Mouse (Mus musculus): ENCODE measurements around the gene Dgka. TPM values are rescaled to one million over a fixed set of nuclear protein-coding genes. Genes with fewer than 3 reads are reported as not detected.
A peak's percentile ranks its signal among the peaks of the same experiment; 100 is the strongest.
"Not testable (repeated sequence)": the region's sequence is repeated elsewhere in the genome, so short reads cannot be mapped to it uniquely, and the experiment has no call there.

Dgka gene
- total RNA-seq, 2 experiments from 2014 or later = 8.0 to 8.3 TPM

- DNase-seq = no peak
Measured at GRCm38 (mm10) chr10:128737435-128737834, 7.2 kb downstream of the Dgka start.

DNA sequence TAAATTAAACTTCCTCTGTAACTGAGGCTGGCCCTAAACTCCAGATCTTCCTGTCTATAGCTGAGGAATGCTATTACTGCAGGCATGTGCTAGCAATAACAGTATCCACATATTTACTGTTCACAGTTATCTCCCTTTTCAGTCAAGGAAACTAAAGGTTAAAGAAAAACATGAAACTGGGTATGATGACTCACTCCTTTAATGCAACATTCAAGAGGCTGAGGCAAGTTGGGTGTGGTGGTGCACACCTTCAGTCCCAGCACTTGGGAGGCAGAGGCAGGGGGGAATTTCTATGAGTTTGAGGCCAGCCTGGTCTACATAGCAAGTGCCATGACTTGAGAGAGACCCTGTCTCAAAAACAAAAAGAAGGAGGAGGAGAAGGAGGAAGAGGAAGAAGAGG is 12.7 kb downstream of the Dgka start:
- no peak for DNase-seq

DNA sequence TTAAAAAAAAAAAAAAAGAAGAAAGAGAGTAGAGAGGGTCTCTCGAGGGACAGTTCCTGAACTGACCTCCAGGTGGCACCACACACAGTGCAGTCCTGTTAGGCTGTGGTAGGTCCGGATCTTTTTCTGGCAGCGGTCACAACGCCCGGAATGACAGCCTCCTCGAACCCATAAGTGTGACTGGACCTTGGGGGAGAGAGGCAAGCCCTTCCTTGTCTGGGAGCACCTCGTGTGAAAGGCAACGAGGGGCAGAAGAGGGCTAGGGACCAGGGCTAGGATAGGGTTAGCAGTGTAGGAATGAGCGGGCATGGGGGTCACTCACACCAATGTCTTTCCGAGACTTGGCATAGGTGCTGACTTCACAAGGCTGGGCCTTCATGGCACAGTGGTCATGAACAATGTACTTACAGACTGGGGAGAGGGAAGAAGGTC is 13.6 kb downstream of the Dgka start:
- DNase-seq = peak; percentile 30

GRCm38 (mm10) chr10:128728059-128728458 is 16.6 kb downstream of the Dgka start:
- no peak for DNase-seq

DNA sequence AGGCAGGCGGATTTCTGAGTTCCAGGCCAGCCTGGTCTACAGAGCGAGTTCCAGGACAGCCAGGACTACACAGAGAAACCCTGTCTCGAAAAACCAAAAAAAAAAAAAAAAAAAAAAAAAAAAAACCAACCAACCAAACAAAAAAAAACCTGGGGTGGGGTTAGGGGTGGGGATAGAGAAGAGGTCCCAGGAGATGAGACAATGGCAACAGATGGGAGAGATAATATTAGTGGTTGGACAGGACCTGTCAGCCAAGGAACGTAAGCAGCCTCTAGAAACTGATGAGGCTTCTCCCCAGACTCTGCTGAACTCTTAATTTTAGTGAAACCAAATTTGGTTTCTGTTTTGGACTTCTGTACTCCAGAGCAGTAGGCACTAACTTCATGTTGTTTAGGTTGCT is 19.2 kb downstream of the Dgka start:
- not testable (repeated sequence) for DNase-seq

GRCm38 (mm10) chr10:128715559-128716537 is 28.8 kb downstream of the Dgka start:
- no peak for DNase-seq

- DNase-seq = not testable (repeated sequence)
Measured at GRCm38 (mm10) chr10:128711318-128711717, 33.3 kb downstream of the Dgka start.

DNA sequence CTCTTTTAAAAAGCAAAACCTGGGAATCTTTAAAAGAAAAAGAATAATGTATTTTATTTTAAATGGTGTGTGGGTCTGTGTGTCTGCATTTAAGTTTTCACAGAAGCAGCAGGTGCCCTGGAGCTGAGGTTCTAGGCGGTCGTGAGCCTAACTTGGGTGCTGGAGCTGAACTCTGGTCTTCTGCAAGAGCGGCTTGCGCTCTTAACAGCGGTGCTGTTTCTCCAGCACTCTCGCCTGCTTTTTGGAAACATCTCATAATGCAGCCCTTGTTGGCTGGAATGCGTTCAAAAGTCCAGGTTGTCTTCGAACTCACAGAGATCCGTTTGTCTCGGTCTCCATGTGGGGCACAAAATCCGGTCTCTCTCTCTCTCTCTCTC is 39.4 kb downstream of the Dgka start:
- DNase-seq = no peak

DNA sequence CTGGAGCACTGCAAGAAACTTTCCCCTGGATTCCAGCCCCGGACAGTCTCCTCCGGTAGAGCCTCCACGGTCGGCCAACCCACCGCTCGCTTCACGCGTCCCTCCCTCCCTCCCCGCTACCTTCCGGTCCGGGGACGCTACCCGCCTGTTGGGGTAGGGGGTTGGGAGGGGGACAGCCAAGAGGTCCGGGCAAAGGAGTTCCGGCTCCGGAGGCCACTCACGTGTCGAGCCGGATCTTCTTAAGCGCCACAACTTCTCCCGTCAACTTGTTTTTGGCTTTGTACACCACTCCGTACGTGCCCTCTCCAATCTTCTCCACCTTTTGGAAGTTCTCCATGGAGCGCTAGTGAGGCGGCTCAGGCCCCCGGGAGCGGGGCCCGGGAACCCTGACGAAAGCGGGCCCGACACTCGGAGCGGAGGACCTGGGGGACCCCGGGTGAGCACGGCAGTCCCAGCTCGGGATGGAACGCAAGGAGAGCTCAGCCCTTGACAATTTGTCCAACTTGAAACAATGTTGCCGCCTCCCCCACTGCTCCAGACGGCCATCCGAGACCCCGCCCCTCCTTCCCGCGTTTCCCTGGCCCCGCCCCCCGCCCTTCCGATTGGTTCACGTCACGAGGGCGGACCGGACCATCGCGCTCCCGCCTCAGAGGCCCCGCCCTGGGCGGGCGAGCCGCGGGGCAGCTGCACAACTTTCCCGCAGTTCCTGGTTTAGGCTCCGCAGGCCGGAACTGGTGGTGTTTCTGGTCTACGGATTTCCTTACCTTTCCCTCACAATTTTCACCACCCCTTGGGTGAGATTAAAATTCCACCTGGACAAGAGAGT is 40.0 kb downstream of the Dgka start, which contains the start of gene Cdk2:
TSS of gene Cdk2 (minus strand) at position 541 of the 826 bp plus-strand sequence.
- peak; percentile 94 for DNase-seq

DNA sequence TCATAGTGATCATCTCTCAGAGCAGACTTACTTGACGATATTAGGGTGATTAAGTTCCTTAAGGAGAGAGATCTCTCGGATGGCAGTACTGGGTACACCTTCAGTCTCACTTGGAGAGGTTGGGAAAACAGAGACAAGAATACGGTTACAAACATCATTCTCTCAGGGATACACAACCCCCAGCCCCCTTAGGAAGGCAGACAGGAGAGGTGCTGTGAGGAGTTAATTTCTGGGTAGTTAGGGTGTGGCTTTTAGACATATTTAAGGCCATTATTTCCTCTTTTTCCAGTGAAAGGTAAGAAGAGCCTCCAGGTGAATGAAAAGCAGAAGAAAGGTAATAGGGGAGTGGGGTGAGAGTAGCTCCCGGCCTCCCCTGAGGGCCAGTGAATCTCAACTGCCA is 40.8 kb downstream of the Dgka start, which contains the start of gene Pmel:
TSS of gene Pmel (plus strand) at position 301 of the 400 bp plus-strand sequence.
- no peak for DNase-seq

- no peak for DNase-seq
Measured at GRCm38 (mm10) chr10:128702328-128703007, 42.2 kb downstream of the Dgka start.

- DNase-seq = no peak
Measured at GRCm38 (mm10) chr10:128700712-128701111, 43.9 kb downstream of the Dgka start.

DNA sequence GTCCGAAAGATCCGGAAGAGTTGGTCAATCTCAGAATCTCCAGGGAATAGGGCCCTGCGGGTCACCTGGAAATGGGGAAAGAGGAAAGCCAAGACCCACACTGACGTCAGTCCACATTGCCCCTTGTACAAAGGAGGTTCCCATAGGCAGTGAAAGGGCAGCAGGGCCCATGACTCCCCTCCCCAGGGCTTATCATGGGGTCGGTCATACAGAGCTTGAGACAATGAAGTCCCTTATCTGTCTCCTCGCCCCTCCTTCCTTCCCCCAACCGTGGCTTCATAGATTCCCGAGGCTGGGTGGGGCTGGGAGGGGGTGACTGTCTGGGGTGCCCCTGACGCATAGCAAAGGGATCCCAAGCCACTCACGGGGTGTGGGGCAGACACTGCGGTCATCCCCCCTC is 45.0 kb downstream of the Dgka start:
- DNase-seq = no peak

DNA sequence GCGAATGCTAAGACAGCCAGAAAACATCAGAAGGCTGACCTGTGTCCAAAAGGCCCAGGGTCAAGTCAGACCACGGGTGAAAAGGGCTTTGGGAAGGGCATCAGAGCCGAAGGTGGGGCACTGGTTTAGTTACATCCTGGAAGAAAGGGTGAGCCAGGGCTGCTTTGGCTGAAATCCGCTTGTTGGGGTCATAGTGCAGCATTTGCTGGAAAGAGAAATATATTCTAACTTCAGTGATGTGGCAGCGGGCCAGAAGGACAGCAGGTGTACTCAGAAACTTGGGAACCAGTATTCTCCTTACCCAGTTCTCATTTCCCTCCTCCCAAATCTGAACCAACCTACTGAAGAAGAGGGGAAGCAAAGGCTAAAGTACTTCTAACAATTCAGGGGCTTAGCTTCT is 45.6 kb downstream of the Dgka start:
- DNase-seq = no peak

- DNase-seq = no peak
Measured at GRCm38 (mm10) chr10:128697072-128697725, 47.5 kb downstream of the Dgka start.

- peak; percentile 99 for DNase-seq
Measured at GRCm38 (mm10) chr10:128695992-128696807, 48.5 kb downstream of the Dgka start, which contains the start of gene Rab5b. Gene Rab5b (minus strand): TSS chr10:128696264.

GRCm38 (mm10) chr10:128695411-128695991 is 49.2 kb downstream of the Dgka start:
- DNase-seq = no peak

GRCm38 (mm10) chr10:128674469-128675008 is 70.1 kb downstream of the Dgka start:
- no peak for DNase-seq

- peak; percentile 88 for DNase-seq
Measured at GRCm38 (mm10) chr10:128673763-128674468, 70.7 kb downstream of the Dgka start, which contains the start of gene Suox. Gene Suox (minus strand): TSS chr10:128674073.
